Mouse (Mus musculus) heart, embryonic 14.5 days (tissue): ENCODE data around the gene Srms. TPM values are rescaled to one million over a fixed set of nuclear protein-coding genes. Genes with fewer than 3 reads are reported as not detected.

Experiments
- ATAC-seq: fragments of 200-750 bp; cut with Nextera tagmentation; 2 replicates; pipeline ENCODE4 v1.8.0; 2017; ENCODE audit warnings: low read depth, moderate TSS enrichment; ENCODE audit not compliant: insufficient number of reproducible peaks, insufficient read depth, low FRiP score
- H3K27ac ChIP-seq, 2 experiments: fragments of 200-500 bp in 1 of 2; fragments of 300-500 bp in 1 of 2; sonication (generic) in 1 of 2; replicated peaks in 1 of 2; 2 replicates each; pipeline ENCODE4 v1.5.1; 2012 to 2014; ENCODE audit warnings: low read depth in 2 of 2, low read length in 2 of 2, control low read depth in 1 of 2, mild to moderate bottlenecking in 1 of 2, mixed read lengths in 1 of 2; ENCODE audit not compliant: control insufficient read depth in 1 of 2, insufficient read depth in 1 of 2
- H3K27me3 ChIP-seq: fragments of 300-500 bp; sonication (generic); 2 replicates; pipeline ENCODE4 v1.6.1; 2014; ENCODE audit warnings: mild to moderate bottlenecking, low read length, control low read depth; ENCODE audit not compliant: control insufficient read depth, insufficient read depth
- H3K36me3 ChIP-seq: fragments of 300-500 bp; sonication (generic); 2 replicates; pipeline ENCODE4 v1.6.1; 2014; ENCODE audit warnings: mild to moderate bottlenecking, control low read depth, low read length, mixed read lengths; ENCODE audit not compliant: control insufficient read depth, insufficient read depth
- H3K4me1 ChIP-seq, 2 experiments: fragments of 200-500 bp in 1 of 2; fragments of 300-500 bp in 1 of 2; sonication (generic) in 1 of 2; 2 replicates each; pipeline ENCODE4 v1.6.1; 2012 to 2014; ENCODE audit warnings: low read length in 2 of 2, control low read depth in 1 of 2, mixed read lengths in 1 of 2; ENCODE audit not compliant: control insufficient read depth in 2 of 2, insufficient read depth in 2 of 2
- H3K4me2 ChIP-seq: fragments of 300-500 bp; sonication (generic); 2 replicates; pipeline ENCODE4 v1.6.1; 2014; ENCODE audit warnings: mild to moderate bottlenecking, low read length
- H3K4me3 ChIP-seq, 2 experiments: fragments of 200-500 bp in 1 of 2; fragments of 300-500 bp in 1 of 2; sonication (generic) in 1 of 2; 2 replicates each; pipeline ENCODE4 v1.5.1; 2012 to 2014; ENCODE audit warnings: low read length in 2 of 2, mild to moderate bottlenecking in 2 of 2, control low read depth in 1 of 2, low read depth in 1 of 2, moderate library complexity in 1 of 2; ENCODE audit not compliant: control insufficient read depth in 1 of 2, insufficient read depth in 1 of 2
- H3K9ac ChIP-seq: fragments of 300-500 bp; sonication (generic); 2 replicates; pipeline ENCODE4 v1.6.1; 2014; ENCODE audit warnings: mild to moderate bottlenecking, low read length
- H3K9me3 ChIP-seq: fragments of 300-500 bp; sonication (generic); 2 replicates; pipeline ENCODE4 v1.6.1; 2016; ENCODE audit warnings: low read length, control low read depth; ENCODE audit not compliant: control insufficient read depth
- WGBS: fragments of 180-500 bp; shearing (Covaris S2); extraction: QIAGEN DNeasy Blood & Tissue Kit; methylation state at CpG from one replicate; pipeline ENCODE4 v1.1.7; 2014; 5-methylcytosine and 5-hydroxymethylcytosine counted together
- polyA plus RNA-seq: library from polyadenylated mRNA; unstranded; fragments of >200 nt; fragmentation: Nextera tagmentation; extraction: Ambion mirVana; gene quantifications from 2 replicates; pipeline ENCODE4 v1.2.1, GENCODE M21; 2014

The Srms gene
- polyA plus RNA-seq, 1 experiment from 2014 or later = 0.09 TPM

DNA sequence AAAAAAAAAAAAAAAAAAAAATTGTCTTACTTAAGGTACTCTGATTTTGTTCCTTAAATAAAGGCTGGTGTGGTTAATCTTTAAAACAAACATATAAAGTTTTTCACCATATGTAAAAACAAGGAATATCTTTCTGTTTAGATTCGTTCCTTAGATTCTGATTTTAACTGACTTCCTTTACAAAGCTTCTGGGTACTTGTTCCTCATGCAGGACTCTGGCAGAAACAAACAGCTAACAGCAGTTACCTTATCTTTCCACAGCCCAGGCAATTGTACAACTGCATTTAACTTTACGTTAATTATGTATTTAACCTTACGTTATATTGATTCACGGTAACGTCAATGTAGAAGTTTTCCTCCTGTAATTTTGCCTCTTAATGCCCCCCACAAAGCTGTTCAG is 46.5 kb downstream of the Srms start:
- WGBS = 77% methylated on average over 5 of the region's 5 CpGs
- H3K27ac ChIP-seq = no peak overlapping the region
- H3K9ac ChIP-seq = no peak overlapping the region
- no peaks in the 10 kb centered on the region for H3K4me1 ChIP-seq
- H3K4me2 ChIP-seq = no peak overlapping the region
- no peaks in the 10 kb centered on the region for H3K36me3 ChIP-seq
- ATAC-seq = no peak
- no peak overlapping the region for H3K4me3 ChIP-seq
- 0 out of 2 replicates have a peak, but pooled peaks cover 8% of the 10 kb centered on the region for H3K27me3 ChIP-seq
- H3K9me3 ChIP-seq = no peaks in the 10 kb centered on the region

DNA sequence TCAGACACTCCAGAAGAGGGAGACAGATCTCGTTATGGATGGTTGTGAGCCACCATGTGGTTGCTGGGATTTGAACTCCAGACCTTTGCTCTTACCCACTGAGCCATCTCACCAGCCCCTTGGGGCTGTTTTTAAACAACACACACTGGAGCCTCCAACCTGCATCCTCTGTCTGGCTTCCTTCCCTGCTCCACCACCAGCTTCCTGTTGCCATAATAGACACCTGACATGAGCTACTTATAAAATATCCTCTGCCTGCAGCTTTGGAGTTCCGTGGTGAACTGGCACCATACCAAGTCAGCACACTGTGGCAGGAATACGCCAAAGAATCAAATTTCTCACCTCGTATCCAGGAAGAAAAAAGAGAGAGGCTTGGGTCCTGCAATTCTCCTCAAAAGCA is 52.2 kb downstream of the Srms start:
- H3K4me1 ChIP-seq = peaks cover 30 to 31% of the 10 kb centered on the region in 2 experiments
- no peak for ATAC-seq
- H3K27me3 ChIP-seq = peaks cover 17% of the 10 kb centered on the region
- H3K9ac ChIP-seq = no peak overlapping the region
- H3K36me3 ChIP-seq = no peaks in the 10 kb centered on the region
- H3K4me3 ChIP-seq = no peak overlapping the region
- WGBS = 68% methylated on average over 4 of the region's 4 CpGs
- H3K4me2 ChIP-seq = no peak overlapping the region
- H3K9me3 ChIP-seq = no peaks in the 10 kb centered on the region
- H3K27ac ChIP-seq = no peak overlapping the region

DNA sequence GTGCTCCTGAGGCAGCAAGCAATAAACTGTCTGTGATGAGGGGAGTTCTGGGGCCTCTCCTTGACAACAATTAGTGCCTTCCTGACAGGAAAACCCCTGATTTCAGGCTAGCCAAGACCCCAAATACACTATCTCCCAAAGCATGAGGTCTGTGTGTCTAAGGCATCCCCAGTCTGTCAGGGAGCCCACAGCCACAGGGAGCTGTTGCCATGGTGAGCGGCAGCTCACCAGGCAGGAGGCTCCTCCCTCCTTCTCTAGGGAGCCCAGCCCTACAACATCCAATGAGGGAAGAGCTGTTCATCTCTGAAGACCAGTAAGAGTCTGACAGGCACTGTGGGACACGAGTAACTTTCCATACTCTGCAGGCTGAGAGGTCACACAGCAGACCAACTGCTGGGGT is 53.2 kb downstream of the Srms start:
- Histone ChIP-seq H3K27me3 (peaks cover 13% of the 10 kb centered on the region), H3K27ac (peak overlapping the region; percentile 86 to 96), H3K9ac (peak overlapping the region; percentile 64), H3K36me3 (no peaks in the 10 kb centered on the region), H3K4me1 (peaks cover 37 to 41% of the 10 kb centered on the region in 2 experiments), H3K9me3 (no peaks in the 10 kb centered on the region), H3K4me3 (peak overlapping the region in 1 of 2 experiments; percentile 11; a peak in 1 of 4 replicates), H3K4me2 (peak overlapping the region; percentile 61)
- peak; percentile 54 for ATAC-seq
- WGBS = 0% methylated on average over 2 of the region's 2 CpGs

DNA sequence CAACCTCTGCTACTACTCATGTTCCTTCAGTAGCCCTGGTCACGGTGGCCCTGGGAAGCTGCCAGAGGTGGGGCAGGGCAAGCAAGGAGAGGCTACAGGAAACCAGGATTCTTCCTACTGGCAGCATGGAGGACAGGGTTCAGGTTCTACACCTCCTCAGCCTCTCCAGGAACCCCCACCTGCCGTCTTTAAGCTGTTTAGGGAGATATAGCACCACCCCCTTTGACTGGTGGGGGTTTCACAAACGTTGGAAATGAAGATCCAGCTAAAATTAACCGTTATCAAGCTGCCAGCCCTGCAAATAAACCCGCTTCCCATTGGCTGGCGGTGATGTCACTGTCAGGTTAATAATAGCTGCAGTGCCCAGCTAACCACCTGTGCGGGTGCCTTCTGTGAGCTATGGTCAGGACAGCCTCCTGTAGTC is 53.9 kb downstream of the Srms start:
- Histone ChIP-seq H3K9ac (peak overlapping the region; percentile 64), H3K4me3 (no peak overlapping the region), H3K4me1 (peaks cover 44 to 45% of the 10 kb centered on the region in 2 experiments), H3K27ac (peak overlapping the region; percentile 86 to 96), H3K36me3 (no peaks in the 10 kb centered on the region; the same call in 1 of the 2 replicates), H3K27me3 (peaks cover 13% of the 10 kb centered on the region), H3K4me2 (peak overlapping the region; percentile 61), H3K9me3 (no peaks in the 10 kb centered on the region)
- whole genome bisulfite sequencing = 22% methylated on average over 7 of the region's 7 CpGs
- peak; percentile 72 for ATAC-seq

DNA sequence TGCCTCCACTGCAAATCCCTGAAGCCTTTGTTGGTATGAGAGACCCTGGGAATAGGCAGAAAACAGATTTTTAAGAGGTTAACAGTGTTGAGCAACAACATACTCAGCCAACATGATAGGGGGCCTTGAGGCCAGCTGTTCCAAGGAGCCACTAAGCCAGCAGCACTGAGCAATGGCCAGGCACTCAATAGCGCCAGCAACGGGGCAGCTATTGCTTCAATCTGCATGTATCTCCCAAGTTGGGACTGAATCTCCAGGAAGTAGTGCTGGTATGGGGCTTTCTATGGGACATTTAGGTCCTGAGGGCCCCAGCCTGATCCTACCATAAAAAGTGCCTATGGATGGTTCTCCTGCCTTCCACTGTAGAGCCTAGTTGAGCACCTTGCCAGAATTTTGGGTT is 54.5 kb downstream of the Srms start:
- 84% methylated on average over 2 of the region's 2 CpGs for WGBS
- Histone ChIP-seq H3K27me3 (peaks cover 13% of the 10 kb centered on the region), H3K27ac (peak overlapping the region; percentile 69 to 96; a peak in 3 of 4 replicates), H3K9me3 (no peaks in the 10 kb centered on the region), H3K4me3 (no peak overlapping the region), H3K9ac (no peak overlapping the region), H3K4me2 (peak overlapping the region; percentile 61; the same call in 1 of the 2 replicates), H3K36me3 (peaks cover 4% of the 10 kb centered on the region), H3K4me1 (peaks cover 45 to 48% of the 10 kb centered on the region in 2 experiments)
- ATAC-seq = no peak

DNA sequence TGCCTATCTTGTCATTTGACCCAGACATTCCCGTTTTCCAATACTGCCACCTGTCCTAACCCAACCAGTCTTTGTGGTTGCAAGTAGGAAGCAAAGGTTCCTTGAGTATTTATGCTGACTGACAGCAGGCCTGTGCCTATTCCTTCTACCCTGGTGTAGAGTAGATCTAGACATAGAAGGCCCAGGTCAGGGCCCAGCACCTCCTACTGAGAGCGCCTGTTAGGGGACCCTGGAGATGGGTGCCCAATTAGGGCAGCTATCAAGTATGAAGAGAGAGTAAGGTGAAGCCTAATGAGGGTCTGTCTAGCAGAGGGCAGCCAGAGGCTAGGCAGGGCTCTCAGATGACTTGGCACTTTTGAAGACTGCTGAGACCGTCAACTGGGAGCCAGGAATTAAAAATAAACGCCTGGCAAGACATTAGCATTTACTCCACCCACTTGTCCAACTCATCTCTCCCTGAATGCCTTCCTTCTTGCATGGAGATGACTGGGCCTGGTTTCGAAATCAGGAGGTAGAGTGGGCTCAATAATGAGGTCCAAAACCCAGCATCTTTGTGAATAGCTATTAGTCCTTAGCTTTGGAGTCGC is 55.2 kb downstream of the Srms start:
- Histone ChIP-seq H3K4me3 (no peak overlapping the region), H3K36me3 (peaks cover 11% of the 10 kb centered on the region), H3K27ac (peak overlapping the region in 1 of 2 experiments; percentile 93; a peak in 3 of 4 replicates), H3K9ac (no peak overlapping the region), H3K27me3 (peaks cover 13% of the 10 kb centered on the region), H3K9me3 (no peaks in the 10 kb centered on the region), H3K4me1 (peaks cover 45 to 48% of the 10 kb centered on the region in 2 experiments), H3K4me2 (peak overlapping the region; percentile 68)
- 66% methylated on average over 6 of the region's 6 CpGs for WGBS
- ATAC-seq = no peak

DNA sequence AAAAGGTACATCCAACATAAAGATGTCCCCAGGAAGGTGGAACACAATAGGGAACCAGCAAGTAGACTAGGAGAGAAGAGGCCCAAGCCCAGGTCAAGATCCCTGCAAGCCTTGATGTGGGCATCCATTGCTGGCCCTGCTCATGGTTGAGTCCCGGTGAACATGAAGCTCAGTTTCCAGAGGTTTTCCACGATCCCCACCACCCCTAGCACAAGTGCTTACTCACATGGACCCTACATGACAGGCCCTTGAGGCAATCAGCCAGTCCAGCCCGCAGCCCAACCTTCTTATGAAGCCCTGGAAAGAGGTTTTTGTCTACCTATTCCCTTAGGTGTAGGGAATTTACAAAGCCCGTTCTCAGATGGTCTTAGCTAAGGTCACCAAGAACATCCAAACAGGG is 55.8 kb downstream of the Srms start:
- Histone ChIP-seq H3K36me3 (peaks cover 17% of the 10 kb centered on the region), H3K9ac (peak overlapping the region; percentile 86), H3K4me3 (peak overlapping the region; percentile 58 to 63), H3K27me3 (peaks cover 13% of the 10 kb centered on the region), H3K9me3 (no peaks in the 10 kb centered on the region), H3K4me1 (peaks cover 45 to 48% of the 10 kb centered on the region in 2 experiments), H3K27ac (peak overlapping the region; percentile 83 to 93), H3K4me2 (peak overlapping the region; percentile 68)
- 73% methylated on average over 4 of the region's 4 CpGs for WGBS
- no peak for ATAC-seq
